Mouse (Mus musculus) heart, postnatal 0 days (tissue): ENCODE measurements around the gene Gm44502. TPM values are rescaled to one million over a fixed set of nuclear protein-coding genes. Genes with fewer than 3 reads are reported as not detected.

Source experiments
- ATAC-seq: fragments of 200-750 bp; cut with Nextera tagmentation; 2 replicates; pipeline ENCODE4 v1.8.0; 2017; ENCODE audit warnings: low read depth, moderate number of reproducible peaks, moderate library complexity; ENCODE audit not compliant: insufficient read depth
- DNase-seq: peaks from one replicate; pipeline ENCODE4 v3.0.0-alpha.2; 2016; ENCODE audit warnings: low spot score
- H3K27ac ChIP-seq: fragments of 300-500 bp; sonication (generic); 2 replicates; pipeline ENCODE4 v1.5.1; 2014; ENCODE audit warnings: low read depth, mild to moderate bottlenecking
- H3K27me3 ChIP-seq: fragments of 300-500 bp; sonication (generic); 2 replicates; pipeline ENCODE4 v1.6.1; 2014; ENCODE audit warnings: low read length, mixed read lengths; ENCODE audit not compliant: control insufficient read depth, insufficient read depth
- H3K36me3 ChIP-seq: fragments of 300-500 bp; sonication (generic); replicated peaks from 2 replicates; pipeline ENCODE4 v1.6.1; 2014; ENCODE audit warnings: low read length, mixed read lengths; ENCODE audit not compliant: control insufficient read depth, insufficient read depth
- H3K4me1 ChIP-seq: fragments of 300-500 bp; sonication (generic); 2 replicates; pipeline ENCODE4 v1.6.1; 2014; ENCODE audit warnings: antibody characterized with exemption; ENCODE audit not compliant: control insufficient read depth, insufficient read depth
- H3K4me2 ChIP-seq: fragments of 300-500 bp; sonication (generic); 2 replicates; pipeline ENCODE4 v1.6.1; 2014; ENCODE audit warnings: low read depth, mild to moderate bottlenecking, low read length, moderate library complexity
- H3K4me3 ChIP-seq: fragments of 300-500 bp; sonication (generic); 2 replicates; pipeline ENCODE4 v1.5.1; 2014; ENCODE audit warnings: low read depth, low read length
- H3K9ac ChIP-seq: fragments of 300-500 bp; sonication (generic); replicated peaks from 2 replicates; pipeline ENCODE4 v1.6.1; 2014; ENCODE audit warnings: low read depth, low read length, mixed read lengths
- H3K9me3 ChIP-seq: fragments of 300-500 bp; sonication (generic); replicated peaks from 2 replicates; pipeline ENCODE4 v1.6.1; 2016; ENCODE audit warnings: low read length; ENCODE audit not compliant: control insufficient read depth
- CTCF ChIP-seq: IDR thresholded peaks from 2 replicates; pipeline ENCODE4 v1.5.1; 2016; ENCODE audit warnings: antibody characterized with exemption, control low read depth, low read depth
- EP300 ChIP-seq: IDR thresholded peaks from 2 replicates; pipeline ENCODE4 v1.6.1; 2016; ENCODE audit warnings: antibody characterized with exemption, low read depth
- WGBS: fragments of 180-500 bp; shearing (Covaris S2); extraction: QIAGEN DNeasy Blood & Tissue Kit; methylation state at CpG from one replicate; pipeline ENCODE4 v1.1.7; 2014; 5-methylcytosine and 5-hydroxymethylcytosine counted together
- polyA plus RNA-seq: library from polyadenylated mRNA; unstranded; fragments of >200 nt; fragmentation: Nextera tagmentation; extraction: Ambion mirVana; gene quantifications from 2 replicates; pipeline ENCODE4 v1.2.1, GENCODE M21; 2015
- total RNA-seq: library from RNA; depleted of rRNA; stranded (reverse); fragments of >200 nt; gene quantifications from 2 replicates; pipeline ENCODE4 v1.2.3, GENCODE M21; 2014; ENCODE audit warnings: low replicate concordance

Gene Gm44502
- total and polyA plus RNA-seq, 2 experiments from 2014 or later, result 0.08 to 0.82 TPM

GRCm38 (mm10) chr15:89452906-89453864 lies 23.7 kb upstream of the Gm44502 start:
- peaks cover 46% of the 10 kb centered on the region for H3K27me3 ChIP-seq
- H3K4me3 ChIP-seq, result peak overlapping the region; percentile 39
- H3K4me1 ChIP-seq, result peaks cover 7% of the 10 kb centered on the region
- H3K4me2 ChIP-seq, result peak overlapping the region; percentile 66
- ATAC-seq (peak; percentile 73; the same call in 1 of the 2 replicates), DNase-seq (peak; percentile 45)
- H3K9ac ChIP-seq, result no peak overlapping the region
- no peaks in the 10 kb centered on the region for H3K36me3 ChIP-seq
- TF ChIP-seq CTCF (no peak), EP300 (no peak)
- 5% methylated on average over 24 of the region's 24 CpGs for WGBS
- no peak overlapping the region for H3K27ac ChIP-seq
- H3K9me3 ChIP-seq, result no peaks in the 10 kb centered on the region

- Histone ChIP-seq H3K4me1 (no peaks in the 10 kb centered on the region), H3K4me3 (no peak overlapping the region), H3K4me2 (no peak overlapping the region), H3K27ac (no peak overlapping the region), H3K36me3 (no peaks in the 10 kb centered on the region), H3K9me3 (no peaks in the 10 kb centered on the region), H3K9ac (no peak overlapping the region), H3K27me3 (no peaks in the 10 kb centered on the region)
- 39% methylated on average over 8 of the region's 8 CpGs for WGBS
- no peak for TF ChIP-seq EP300
- peak; percentile 30 for TF ChIP-seq CTCF
- ATAC-seq (no peak), DNase-seq (peak; percentile 25)
Observed at GRCm38 (mm10) chr15:89442486-89443070, 13.1 kb upstream of the Gm44502 start.

GRCm38 (mm10) chr15:89435878-89436277 lies 6.4 kb upstream of the Gm44502 start:
- Histone ChIP-seq H3K27me3 (no peaks in the 10 kb centered on the region), H3K4me2 (no peak overlapping the region), H3K4me1 (0 out of 2 replicates have a peak, but pooled peaks cover 4% of the 10 kb centered on the region), H3K27ac (no peak overlapping the region), H3K4me3 (no peak overlapping the region), H3K36me3 (no peaks in the 10 kb centered on the region), H3K9ac (no peak overlapping the region), H3K9me3 (no peaks in the 10 kb centered on the region)
- TF ChIP-seq CTCF (no peak), EP300 (no peak)
- DNase-seq (no peak), ATAC-seq (no peak)
- 76% methylated on average over 5 of the region's 5 CpGs for WGBS

- Histone ChIP-seq H3K9ac (no peak overlapping the region), H3K36me3 (no peaks in the 10 kb centered on the region), H3K9me3 (no peaks in the 10 kb centered on the region), H3K27ac (no peak overlapping the region), H3K4me3 (no peak overlapping the region), H3K4me2 (no peak overlapping the region), H3K4me1 (peaks cover 4% of the 10 kb centered on the region; the same call in 1 of the 2 replicates), H3K27me3 (no peaks in the 10 kb centered on the region)
- ATAC-seq, result no peak
- no peak for DNase-seq
- TF ChIP-seq CTCF (no peak), EP300 (no peak)
- WGBS, result 63% methylated on average over 3 of the region's 3 CpGs
Observed at GRCm38 (mm10) chr15:89434136-89434535, 4.6 kb upstream of the Gm44502 start.

- peaks cover 13% of the 10 kb centered on the region; the same call in 1 of the 2 replicates for H3K4me1 ChIP-seq
- no peak for DNase-seq
- no peak overlapping the region for H3K4me3 ChIP-seq
- TF ChIP-seq CTCF, result no peak
- no peak for TF ChIP-seq EP300
- no peaks in the 10 kb centered on the region for H3K9me3 ChIP-seq
- H3K27ac ChIP-seq, result no peak overlapping the region
- ATAC-seq, result no peak
- no peak overlapping the region for H3K4me2 ChIP-seq
- H3K27me3 ChIP-seq, result no peaks in the 10 kb centered on the region
- H3K9ac ChIP-seq, result no peak overlapping the region
- 82% methylated on average over 4 of the region's 4 CpGs for WGBS
- H3K36me3 ChIP-seq, result peaks cover 1% of the 10 kb centered on the region
Observed at GRCm38 (mm10) chr15:89432946-89433345, 3.5 kb upstream of the Gm44502 start.
